Mouse (Mus musculus): Measurements from ENCODE around the gene Tom1. TPM values are rescaled to one million over a fixed set of nuclear protein-coding genes. Genes with fewer than 3 reads are reported as not detected.
A peak's percentile ranks its signal among the peaks of the same experiment; 100 is the strongest.

Gene Tom1
- polyA plus RNA-seq, 1 experiment from 2014 or later: 35.1 TPM

GRCm38 (mm10) chr8:75081364-75082040, 48.0 kb downstream of the Tom1 start:
- 67% methylated on average over 9 of the region's 9 CpGs for WGBS
- Histone ChIP-seq H3K27ac (no peak overlapping the region), H3K36me3 (no peaks in the 10 kb centered on the region), H3K4me3 (replicated peaks) (no peak overlapping the region), H3K9ac (no peak overlapping the region), H3K27me3 (no peaks in the 10 kb centered on the region), H3K4me2 (no peak overlapping the region), H3K9me3 (replicated peaks) (no peaks in the 10 kb centered on the region), H3K4me1 (peaks cover 10% of the 10 kb centered on the region; the same call in 1 of the 2 replicates)
- ATAC-seq (replicated peaks; ENCODE audit: low FRiP score): no peak

- Histone ChIP-seq H3K36me3 (no peaks in the 10 kb centered on the region), H3K4me2 (no peak overlapping the region), H3K9me3 (replicated peaks) (no peaks in the 10 kb centered on the region), H3K27ac (no peak overlapping the region), H3K4me1 (peaks cover 10% of the 10 kb centered on the region; the same call in 1 of the 2 replicates), H3K4me3 (replicated peaks) (no peak overlapping the region), H3K9ac (no peak overlapping the region), H3K27me3 (no peaks in the 10 kb centered on the region)
- ATAC-seq (replicated peaks; ENCODE audit: low FRiP score): no peak
- WGBS: 70% methylated on average over 6 of the region's 6 CpGs
Observed at GRCm38 (mm10) chr8:75082181-75082805, 48.8 kb downstream of the Tom1 start.

GRCm38 (mm10) chr8:75083846-75084245, 50.3 kb downstream of the Tom1 start:
- H3K27me3 ChIP-seq: no peaks in the 10 kb centered on the region
- peak overlapping the region; percentile 51; the same call in 1 of the 2 replicates for H3K27ac ChIP-seq
- peak overlapping the region; percentile 61 for H3K4me2 ChIP-seq
- peaks cover 14% of the 10 kb centered on the region for H3K4me1 ChIP-seq
- WGBS: 6% methylated on average over 16 of the region's 17 CpGs
- peak overlapping the region; percentile 26; the same call in 1 of the 2 replicates for H3K9ac ChIP-seq
- H3K9me3 ChIP-seq (replicated peaks): no peaks in the 10 kb centered on the region
- peak overlapping the region; percentile 33 for H3K4me3 ChIP-seq (replicated peaks)
- ATAC-seq (replicated peaks; ENCODE audit: low FRiP score): peak; percentile 97
- no peaks in the 10 kb centered on the region for H3K36me3 ChIP-seq

GRCm38 (mm10) chr8:75084382-75085064, 51.0 kb downstream of the Tom1 start:
- Histone ChIP-seq H3K27ac (peak overlapping the region; percentile 62), H3K4me3 (replicated peaks) (no peak overlapping the region), H3K27me3 (no peaks in the 10 kb centered on the region), H3K9ac (no peak overlapping the region), H3K4me1 (peaks cover 21% of the 10 kb centered on the region), H3K9me3 (replicated peaks) (no peaks in the 10 kb centered on the region), H3K36me3 (no peaks in the 10 kb centered on the region), H3K4me2 (peak overlapping the region; percentile 61)
- WGBS: 66% methylated on average over 3 of the region's 3 CpGs
- ATAC-seq (replicated peaks; ENCODE audit: low FRiP score): no peak

GRCm38 (mm10) chr8:75086002-75086401, 52.5 kb downstream of the Tom1 start:
- peaks cover 28% of the 10 kb centered on the region for H3K4me1 ChIP-seq
- no peak overlapping the region for H3K9ac ChIP-seq
- H3K4me2 ChIP-seq: no peak overlapping the region
- no peak overlapping the region for H3K27ac ChIP-seq
- H3K4me3 ChIP-seq (replicated peaks): no peak overlapping the region
- H3K27me3 ChIP-seq: no peaks in the 10 kb centered on the region
- H3K9me3 ChIP-seq (replicated peaks): no peaks in the 10 kb centered on the region
- 71% methylated on average over 2 of the region's 2 CpGs for WGBS
- H3K36me3 ChIP-seq: no peaks in the 10 kb centered on the region
- ATAC-seq (replicated peaks; ENCODE audit: low FRiP score): no peak

- Histone ChIP-seq H3K27ac (no peak overlapping the region), H3K9ac (no peak overlapping the region), H3K27me3 (no peaks in the 10 kb centered on the region), H3K4me2 (no peak overlapping the region), H3K4me3 (replicated peaks) (no peak overlapping the region), H3K4me1 (peaks cover 26% of the 10 kb centered on the region), H3K36me3 (no peaks in the 10 kb centered on the region), H3K9me3 (replicated peaks) (no peaks in the 10 kb centered on the region)
- no peak for ATAC-seq (replicated peaks; ENCODE audit: low FRiP score)
Observed at GRCm38 (mm10) chr8:75087127-75087526, 53.6 kb downstream of the Tom1 start.

- H3K9me3 ChIP-seq (replicated peaks): no peaks in the 10 kb centered on the region
- H3K27ac ChIP-seq: peak overlapping the region; percentile 91
- 18% methylated on average over 6 of the region's 6 CpGs for WGBS
- no peaks in the 10 kb centered on the region for H3K27me3 ChIP-seq
- H3K36me3 ChIP-seq: no peaks in the 10 kb centered on the region
- H3K4me3 ChIP-seq (replicated peaks): peak overlapping the region; percentile 12
- H3K4me2 ChIP-seq: peak overlapping the region; percentile 49
- peak; percentile 69 for ATAC-seq (replicated peaks; ENCODE audit: low FRiP score)
- H3K4me1 ChIP-seq: peaks cover 27% of the 10 kb centered on the region
- peak overlapping the region; percentile 22; the same call in 1 of the 2 replicates for H3K9ac ChIP-seq
Observed at GRCm38 (mm10) chr8:75088989-75089881, 55.7 kb downstream of the Tom1 start.

- Histone ChIP-seq H3K4me3 (replicated peaks) (no peak overlapping the region), H3K27me3 (no peaks in the 10 kb centered on the region), H3K36me3 (no peaks in the 10 kb centered on the region), H3K4me1 (peaks cover 27% of the 10 kb centered on the region), H3K27ac (no peak overlapping the region), H3K9ac (no peak overlapping the region), H3K4me2 (no peak overlapping the region), H3K9me3 (replicated peaks) (no peaks in the 10 kb centered on the region)
- WGBS: 86% methylated on average over 4 of the region's 4 CpGs
- no peak for ATAC-seq (replicated peaks; ENCODE audit: low FRiP score)
Observed at GRCm38 (mm10) chr8:75090781-75091365, 57.4 kb downstream of the Tom1 start.

- Histone ChIP-seq H3K27ac (peak within 1 kb of the TSS; percentile 83), H3K9ac (peak within 1 kb of the TSS; percentile 76), H3K27me3 (no peaks in the 10 kb centered on the region), H3K4me1 (peaks cover 25% of the 10 kb centered on the region), H3K36me3 (peaks cover 22% of the 10 kb centered on the region), H3K4me3 (replicated peaks) (peak within 1 kb of the TSS; percentile 67), H3K9me3 (replicated peaks) (no peaks in the 10 kb centered on the region), H3K4me2 (peak within 1 kb of the TSS; percentile 85)
- peak; percentile 90 for ATAC-seq (replicated peaks; ENCODE audit: low FRiP score)
- 1% methylated on average over 36 of the region's 36 CpGs for WGBS
Observed at GRCm38 (mm10) chr8:75093399-75094156, 60.1 kb downstream of the Tom1 start, which contains the start of gene Hmox1. TSS of gene Hmox1 (plus strand) at chr8:75093621.

GRCm38 (mm10) chr8:75102956-75103355, 69.5 kb downstream of the Tom1 start:
- 0 out of 2 replicates have a peak, but pooled peaks cover 3% of the 10 kb centered on the region for H3K4me1 ChIP-seq
- H3K4me3 ChIP-seq (replicated peaks): no peak overlapping the region
- H3K9me3 ChIP-seq (replicated peaks): no peaks in the 10 kb centered on the region
- 78% methylated on average over 4 of the region's 4 CpGs for WGBS
- H3K4me2 ChIP-seq: no peak overlapping the region
- H3K36me3 ChIP-seq: peaks cover 13% of the 10 kb centered on the region
- ATAC-seq (replicated peaks; ENCODE audit: low FRiP score): no peak
- no peak overlapping the region for H3K9ac ChIP-seq
- no peak overlapping the region for H3K27ac ChIP-seq
- H3K27me3 ChIP-seq: no peaks in the 10 kb centered on the region
